Mouse (Mus musculus) CH12.LX (cell line): Measurements from ENCODE around the gene Timeless. TPM values are rescaled to one million over a fixed set of nuclear protein-coding genes. Genes with fewer than 3 reads are reported as not detected.

Experiments
- DNase-seq: peaks from one replicate; pipeline ENCODE4 v3.0.0-alpha.2; 2013; ENCODE audit errors: extremely low read depth
- H3K27ac ChIP-seq: 2 replicates; pipeline ENCODE4 v1.5.1; 2012; ENCODE audit warnings: low read depth, mild to moderate bottlenecking, control low read depth, moderate library complexity; ENCODE audit not compliant: insufficient read depth
- H3K27me3 ChIP-seq: replicated peaks from 2 replicates; pipeline ENCODE3; 2012; ENCODE audit warnings: inconsistent platforms
- H3K36me3 ChIP-seq, 2 experiments: replicated peaks in 1 of 2; 2 replicates each; pipeline versions ENCODE3 to v1.6.1; 2012; ENCODE audit warnings: inconsistent platforms in 1 of 2, low read length in 1 of 2, mild to moderate bottlenecking in 1 of 2, mixed read lengths in 1 of 2, moderate library complexity in 1 of 2; ENCODE audit not compliant: control insufficient read depth in 1 of 2, insufficient read depth in 1 of 2
- H3K4me1 ChIP-seq, 2 experiments: 2 replicates each; pipeline ENCODE4 v1.6.1; 2012; ENCODE audit warnings: inconsistent platforms in 1 of 2, moderate library complexity in 1 of 2; ENCODE audit not compliant: insufficient read depth in 2 of 2, control insufficient read depth in 1 of 2
- H3K4me2 ChIP-seq: 2 replicates; pipeline ENCODE4 v1.6.1; 2012; ENCODE audit warnings: low read depth, mild to moderate bottlenecking, control low read depth; ENCODE audit not compliant: poor library complexity, insufficient read depth, severe bottlenecking
- H3K4me3 ChIP-seq, 3 experiments: fragments of 150-350 bp in 1 of 3; sonication (generic) in 1 of 3; replicated peaks in 1 of 3; 2 replicates each; pipeline versions ENCODE3 to v1.5.1; 2011 to 2012; ENCODE audit warnings: low read depth in 2 of 3, low read length in 2 of 3, mild to moderate bottlenecking in 2 of 3, moderate library complexity in 2 of 3, control low read depth in 1 of 3, improper control_type of control experiment in 1 of 3, inconsistent platforms in 1 of 3, mixed read lengths in 1 of 3; ENCODE audit not compliant: poor library complexity in 1 of 3
- H3K79me2 ChIP-seq: replicated peaks from 2 replicates; pipeline ENCODE4 v1.6.1; 2012; ENCODE audit warnings: mild to moderate bottlenecking, moderate library complexity; ENCODE audit not compliant: control insufficient read depth, poor library complexity, insufficient read depth, severe bottlenecking; ENCODE audit errors: extremely low read depth
- H3K9ac ChIP-seq: 2 replicates; pipeline ENCODE4 v1.6.1; 2012; ENCODE audit warnings: low read depth, mild to moderate bottlenecking, control low read depth, moderate library complexity; ENCODE audit not compliant: insufficient read depth
- H3K9me3 ChIP-seq: replicated peaks from 2 replicates; pipeline ENCODE3; 2012; ENCODE audit warnings: low read length, inconsistent platforms, mixed read lengths
- BHLHE40 ChIP-seq: IDR thresholded peaks from 2 replicates; pipeline ENCODE4 v1.6.1; 2011; ENCODE audit warnings: mild to moderate bottlenecking, low read depth, low read length, improper control_type of control experiment
- CHD1 ChIP-seq: IDR thresholded peaks from 2 replicates; pipeline ENCODE4 v1.6.1; 2012; ENCODE audit warnings: low read depth, low read length, improper control_type of control experiment, inconsistent platforms
- CHD2 ChIP-seq: IDR thresholded peaks from 2 replicates; pipeline ENCODE4 v1.6.1; 2011; ENCODE audit warnings: low read length, improper control_type of control experiment
- CTCF ChIP-seq, 2 experiments: IDR thresholded peaks in 1 of 2; conservative IDR thresholded peaks in 1 of 2; 2 replicates each; pipeline ENCODE4 v1.5.1; 2011 to 2012; ENCODE audit warnings: low read depth in 2 of 2, low read length in 2 of 2, improper control_type of control experiment in 1 of 2, inconsistent platforms in 1 of 2, mild to moderate bottlenecking in 1 of 2, moderate library complexity in 1 of 2
- E2F4 ChIP-seq: IDR thresholded peaks from 2 replicates; pipeline ENCODE4 v1.6.1; 2011; ENCODE audit warnings: low read depth, low read length, improper control_type of control experiment; ENCODE audit not compliant: insufficient replicate concordance
- ELF1 ChIP-seq: IDR thresholded peaks from 2 replicates; pipeline ENCODE4 v1.6.1; 2014; ENCODE audit warnings: low read depth, mild to moderate bottlenecking, inconsistent platforms, low read length, improper control_type of control experiment
- EP300 ChIP-seq: IDR thresholded peaks from 2 replicates; pipeline ENCODE4 v1.6.1; 2011; ENCODE audit warnings: low read length, improper control_type of control experiment
- GABPA ChIP-seq: IDR thresholded peaks from 2 replicates; pipeline ENCODE4 v1.6.1; 2012; ENCODE audit warnings: low read depth, low read length, improper control_type of control experiment, inconsistent platforms; ENCODE audit not compliant: insufficient replicate concordance
- HCFC1 ChIP-seq: IDR thresholded peaks from 2 replicates; pipeline ENCODE4 v1.6.1; 2012; ENCODE audit warnings: low read depth, mild to moderate bottlenecking, inconsistent platforms, low read length, improper control_type of control experiment
- IRF4 ChIP-seq: IDR thresholded peaks from 2 replicates; pipeline ENCODE4 v1.6.1; 2014; ENCODE audit warnings: low read depth, mild to moderate bottlenecking, inconsistent platforms, low read length, improper control_type of control experiment
- JUN ChIP-seq: IDR thresholded peaks from 2 replicates; pipeline ENCODE4 v1.6.1; 2011; ENCODE audit warnings: low read depth, mild to moderate bottlenecking, low read length, improper control_type of control experiment, moderate library complexity; ENCODE audit not compliant: insufficient read depth
- JUND ChIP-seq: conservative IDR thresholded peaks from 2 replicates; pipeline ENCODE4 v1.6.1; 2011; ENCODE audit warnings: low read depth, low read length, improper control_type of control experiment
- KAT2A ChIP-seq: IDR thresholded peaks from 2 replicates; pipeline ENCODE4 v1.6.1; 2012; ENCODE audit warnings: low read length, improper control_type of control experiment, inconsistent platforms; ENCODE audit not compliant: insufficient replicate concordance
- MAFK ChIP-seq: IDR thresholded peaks from 2 replicates; pipeline ENCODE4 v1.6.1; 2011; ENCODE audit warnings: low read length, improper control_type of control experiment; ENCODE audit not compliant: insufficient replicate concordance
- MAX ChIP-seq: IDR thresholded peaks from 2 replicates; pipeline ENCODE4 v1.6.1; 2011; ENCODE audit warnings: low read length, improper control_type of control experiment
- MAZ ChIP-seq: IDR thresholded peaks from 2 replicates; pipeline ENCODE4 v1.6.1; 2012; ENCODE audit warnings: low read depth, mild to moderate bottlenecking, inconsistent platforms, low read length, improper control_type of control experiment, moderate library complexity
- MEF2A ChIP-seq: IDR thresholded peaks from 2 replicates; pipeline ENCODE4 v1.6.1; 2014; ENCODE audit warnings: low read depth, mild to moderate bottlenecking, inconsistent platforms, low read length, improper control_type of control experiment, borderline replicate concordance
- MYC ChIP-seq: IDR thresholded peaks from 2 replicates; pipeline ENCODE4 v1.6.1; 2011; ENCODE audit warnings: low read depth, mild to moderate bottlenecking, improper control_type of control experiment, low read length
- NELFE ChIP-seq: IDR thresholded peaks from 2 replicates; pipeline ENCODE4 v1.6.1; 2011; ENCODE audit warnings: low read depth, low read length, improper control_type of control experiment
- NRF1 ChIP-seq: IDR thresholded peaks from 2 replicates; pipeline ENCODE4 v1.6.1; 2014; ENCODE audit warnings: low read depth, mild to moderate bottlenecking, inconsistent platforms, low read length, improper control_type of control experiment, moderate library complexity
- POLR2A ChIP-seq: IDR thresholded peaks from 2 replicates; pipeline ENCODE4 v1.6.1; 2011; ENCODE audit warnings: low read depth, mild to moderate bottlenecking, improper control_type of control experiment, low read length
- RAD21 ChIP-seq: IDR thresholded peaks from 2 replicates; pipeline ENCODE4 v1.6.1; 2011; ENCODE audit warnings: low read depth, mild to moderate bottlenecking, low read length, improper control_type of control experiment, moderate library complexity
- RCOR1 ChIP-seq: conservative IDR thresholded peaks from 2 replicates; pipeline ENCODE4 v1.6.1; 2012; ENCODE audit warnings: low read depth, mild to moderate bottlenecking, inconsistent platforms, low read length, improper control_type of control experiment
- SIN3A ChIP-seq: IDR thresholded peaks from 2 replicates; pipeline ENCODE4 v1.6.1; 2012; ENCODE audit warnings: low read length, improper control_type of control experiment, inconsistent platforms
- SMC3 ChIP-seq: IDR thresholded peaks from 2 replicates; pipeline ENCODE4 v1.6.1; 2011; ENCODE audit warnings: low read depth, low read length, improper control_type of control experiment
- TCF12 ChIP-seq: IDR thresholded peaks from 2 replicates; pipeline ENCODE4 v1.6.1; 2014; ENCODE audit warnings: low read depth, mild to moderate bottlenecking, inconsistent platforms, low read length, improper control_type of control experiment
- UBTF ChIP-seq: IDR thresholded peaks from 2 replicates; pipeline ENCODE4 v1.6.1; 2012; ENCODE audit warnings: low read depth, mild to moderate bottlenecking, inconsistent platforms, low read length, improper control_type of control experiment, moderate library complexity
- USF1 ChIP-seq: IDR thresholded peaks from 2 replicates; pipeline ENCODE4 v1.6.1; 2014; ENCODE audit warnings: low read depth, mild to moderate bottlenecking, inconsistent platforms, low read length, improper control_type of control experiment
- USF2 ChIP-seq: conservative IDR thresholded peaks from 2 replicates; pipeline ENCODE4 v1.6.1; 2011; ENCODE audit warnings: low read depth, low read length, improper control_type of control experiment
- ZC3H11A ChIP-seq: IDR thresholded peaks from 2 replicates; pipeline ENCODE4 v1.6.1; 2012; ENCODE audit warnings: low read depth, mild to moderate bottlenecking, inconsistent platforms, low read length, improper control_type of control experiment
- dilution Hi-C: fragments of 300-500 bp; cut with MboI; formaldehyde crosslinking; loops from 2 replicates; pipeline ENCODE4 v1.14.3; 2020; ENCODE audit warnings: low sequenced_read_pairs; ENCODE audit not compliant: extremely low pct_unique_long_range_greater_than_20kb, extremely low pct_ligation_motif_present
- in situ Hi-C: fragments of 300-500 bp; cut with MboI; formaldehyde crosslinking; loops from 3 replicates; pipeline ENCODE4 v1.14.3; 2019; ENCODE audit warnings: low sequenced_read_pairs, low pct_ligation_motif_present, low pct_unique_long_range_greater_than_20kb, mixed read lengths
- polyA plus RNA-seq: library from polyadenylated mRNA; unstranded; fragments of >175 nt; gene quantifications from 2 replicates; pipeline ENCODE4 v1.2.1, GENCODE M21; 2012; ENCODE audit warnings: low read depth; ENCODE audit not compliant: insufficient read length
- total RNA-seq, 2 experiments: library from RNA; depleted of rRNA; stranded (reverse); fragments of 300-350 nt in 1 of 2; fragments of >200 nt in 1 of 2; gene quantifications; 2 replicates each; pipeline ENCODE4 v1.2.3; 2012 to 2014

Gene Timeless
- total and polyA plus RNA-seq, 3 experiments = 31.7 to 65.9 (median 47.2) TPM

DNA sequence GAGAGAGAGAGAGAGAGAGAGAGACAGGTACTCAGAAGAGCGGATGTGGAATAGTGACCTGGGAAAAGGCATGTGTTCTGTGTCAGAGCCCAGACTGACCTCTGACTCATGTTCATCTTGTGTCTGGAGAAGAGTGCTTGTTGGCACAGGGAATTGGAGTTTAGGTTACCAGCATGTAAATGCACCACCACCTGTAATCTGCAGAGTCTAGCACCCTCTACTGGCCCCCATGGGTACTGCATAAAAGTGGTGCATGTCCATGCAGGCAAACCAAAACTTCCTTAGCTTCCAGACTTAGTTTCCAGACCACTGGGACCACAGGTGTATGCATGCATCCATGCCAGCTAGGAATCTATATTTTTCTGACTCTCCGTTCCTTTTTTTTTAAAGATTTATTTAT is 45.9 kb upstream of the Timeless start:
- TF ChIP-seq HCFC1 = no peak
- TF ChIP-seq UBTF = no peak
- TF ChIP-seq IRF4 = peak; percentile 29; the same call in 1 of the 2 replicates
- TF ChIP-seq SMC3 = peak; percentile 77
- TF ChIP-seq RAD21 = peak; percentile 96
- 0 out of 2 replicates have a peak, but pooled peaks have one; percentile 40 for TF ChIP-seq MYC
- TF ChIP-seq ZC3H11A = peak; percentile 32; the same call in 1 of the 2 replicates
- 0 out of 2 replicates have a peak, but pooled peaks have one; percentile 32 for TF ChIP-seq JUND
- TF ChIP-seq USF2 = no peak
- no peak for TF ChIP-seq NRF1
- TF ChIP-seq NELFE = peak; percentile 48; the same call in 1 of the 2 replicates
- TF ChIP-seq CTCF (conservative IDR thresholded peaks at IDR 0.05 in 1 of 2, IDR thresholded peaks at IDR 0.05 in 1 of 2; ENCODE audit: low read depth in 2 of 2, low read length in 2 of 2) = peak; percentile 94 to 99
- TF ChIP-seq MAX = peak; percentile 39; the same call in 1 of the 2 replicates
- no peak for TF ChIP-seq E2F4
- 0 out of 2 replicates have a peak, but pooled peaks have one; percentile 21 for TF ChIP-seq TCF12
- peaks cover 4 to 15% of the 10 kb centered on the region in 2 experiments; a peak in 2 of 4 replicates for H3K4me1 ChIP-seq
- peak; percentile 88 for DNase-seq
- dilution Hi-C loops = no loop called here
- no peak overlapping the region for H3K4me3 ChIP-seq
- H3K4me2 ChIP-seq = no peak overlapping the region
- no peak overlapping the region for H3K9ac ChIP-seq
- in situ Hi-C loops = loop anchor here (5.0 to 25.0 kb wide), 2 partner anchors 39 to 249 kb away; no protein-coding TSS in a partner anchor
- no peaks in the 10 kb centered on the region for H3K27me3 ChIP-seq
- H3K9me3 ChIP-seq = no peaks in the 10 kb centered on the region
- no peak overlapping the region for H3K27ac ChIP-seq
- no peaks in the 10 kb centered on the region for H3K36me3 ChIP-seq
- no peaks in the 10 kb centered on the region for H3K79me2 ChIP-seq

DNA sequence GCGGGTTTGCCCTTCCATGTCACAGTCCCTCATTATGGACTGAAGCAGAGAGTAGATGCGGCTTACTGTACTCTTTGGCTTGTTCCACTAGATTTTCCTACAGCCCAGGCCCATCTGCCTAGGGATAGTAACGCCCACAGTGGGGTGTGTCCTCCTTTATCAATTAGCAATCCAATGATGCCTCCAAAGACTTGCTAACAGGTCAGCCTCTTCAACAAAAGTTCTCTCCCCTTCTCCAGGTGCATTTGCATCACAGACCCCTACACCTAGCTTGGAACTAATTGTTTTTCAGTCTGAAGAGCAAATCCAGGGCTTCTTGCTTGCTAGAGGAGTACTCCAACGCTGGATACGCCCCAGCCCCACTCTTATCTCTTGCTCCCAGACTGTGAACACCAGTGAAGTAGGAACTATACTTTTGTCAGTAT is 44.7 kb upstream of the Timeless start:
- dilution Hi-C loops (no loop called here), in situ Hi-C loops (loop anchor here (5.0 to 25.0 kb wide), 2 partner anchors 40 to 250 kb away; no protein-coding TSS in a partner anchor)
- Histone ChIP-seq H3K4me2 (no peak overlapping the region), H3K27ac (no peak overlapping the region), H3K9me3 (no peaks in the 10 kb centered on the region), H3K27me3 (no peaks in the 10 kb centered on the region), H3K79me2 (no peaks in the 10 kb centered on the region), H3K4me1 (peaks cover 4 to 15% of the 10 kb centered on the region in 2 experiments; a peak in 2 of 4 replicates), H3K36me3 (no peaks in the 10 kb centered on the region), H3K9ac (no peak overlapping the region), H3K4me3 (no peak overlapping the region)
- TF ChIP-seq JUN (no peak), POLR2A (no peak), CTCF (conservative IDR thresholded peaks at IDR 0.05 in 1 of 2, IDR thresholded peaks at IDR 0.05 in 1 of 2; ENCODE audit: low read depth in 2 of 2, low read length in 2 of 2) (no peak), BHLHE40 (no peak), KAT2A (no peak), MAFK (no peak), JUND (no peak), MAZ (no peak), ELF1 (no peak), SIN3A (no peak), USF1 (no peak), MEF2A (no peak), RCOR1 (no peak), TCF12 (no peak), GABPA (no peak), ZC3H11A (no peak), EP300 (no peak), CHD2 (no peak), E2F4 (no peak), CHD1 (no peak)
- no peak for DNase-seq
